Mouse (Mus musculus) cerebellum, adult 2 months (tissue): ENCODE results near the gene Runx3. TPM values are rescaled to one million over a fixed set of nuclear protein-coding genes. Genes with fewer than 3 reads are reported as not detected.

Experiments used
- DNase-seq, 2 experiments: peaks; one replicate each; pipeline ENCODE4 v3.0.0; 2021
- H3K27ac ChIP-seq: fragments of 200-500 bp; 2 replicates; pipeline ENCODE4 v1.5.1; 2012; ENCODE audit warnings: low read length, control low read depth, inconsistent platforms; ENCODE audit not compliant: insufficient read depth
- H3K27me3 ChIP-seq: fragments of 200-500 bp; 2 replicates; pipeline ENCODE4 v1.6.1; 2012; ENCODE audit warnings: inconsistent platforms, mild to moderate bottlenecking, low read length, moderate library complexity; ENCODE audit not compliant: control insufficient read depth, insufficient read depth
- H3K4me1 ChIP-seq: fragments of 200-500 bp; 2 replicates; pipeline ENCODE4 v1.6.1; 2011; ENCODE audit warnings: low read length; ENCODE audit not compliant: control insufficient read depth, insufficient read depth
- H3K4me3 ChIP-seq: fragments of 200-500 bp; replicated peaks from 2 replicates; pipeline ENCODE3; 2011; ENCODE audit warnings: mild to moderate bottlenecking, low read depth, low read length, control low read depth; ENCODE audit not compliant: insufficient read depth
- CTCF ChIP-seq: fragments of 200-500 bp; IDR thresholded peaks from 2 replicates; pipeline ENCODE4 v1.5.1; 2011; ENCODE audit warnings: low read depth, mild to moderate bottlenecking, control low read depth, low read length, moderate library complexity, borderline replicate concordance; ENCODE audit not compliant: insufficient read depth
- POLR2A ChIP-seq: fragments of 200-500 bp; IDR thresholded peaks from 2 replicates; pipeline ENCODE4 v1.6.1; 2011; ENCODE audit warnings: low read length, control low read depth, borderline replicate concordance; ENCODE audit not compliant: insufficient read depth
- WGBS: fragments of 180-500 bp; shearing (Covaris S2); methylation state at CpG from one replicate; pipeline ENCODE4 v1.1.7; 2018; 5-methylcytosine and 5-hydroxymethylcytosine counted together
- polyA plus RNA-seq: library from polyadenylated mRNA; depleted of rRNA; stranded (reverse); fragments of >200 nt; gene quantifications from 2 replicates; pipeline ENCODE4 v1.2.3, GENCODE M21; 2012

Runx3 gene
- polyA plus RNA-seq, 1 experiment, result not detected

DNA sequence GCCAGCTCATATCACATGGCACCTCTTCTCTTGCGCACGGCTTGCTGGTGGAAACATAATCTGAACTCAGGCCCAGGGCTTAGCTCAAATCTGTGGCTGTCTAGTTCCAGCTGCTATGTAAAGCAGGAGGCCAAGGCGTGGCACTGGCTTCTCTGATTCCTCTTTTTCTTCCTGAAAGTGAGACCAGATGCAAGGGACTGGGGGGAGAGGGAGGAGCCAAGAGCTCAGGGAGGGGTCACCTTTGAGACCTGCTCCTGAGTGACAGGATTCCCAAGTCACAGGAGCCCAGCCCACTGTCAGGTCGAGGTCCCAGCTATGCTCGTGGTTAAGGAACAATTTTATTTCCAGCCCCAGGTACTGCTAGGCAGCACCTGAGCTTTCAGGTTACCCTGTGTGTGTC lies 4.1 kb upstream of the Runx3 start:
- no peaks in the 10 kb centered on the region for H3K4me1 ChIP-seq
- no peak for TF ChIP-seq POLR2A
- no peak for TF ChIP-seq CTCF
- 80% methylated on average over 5 of the region's 5 CpGs for WGBS

DNA sequence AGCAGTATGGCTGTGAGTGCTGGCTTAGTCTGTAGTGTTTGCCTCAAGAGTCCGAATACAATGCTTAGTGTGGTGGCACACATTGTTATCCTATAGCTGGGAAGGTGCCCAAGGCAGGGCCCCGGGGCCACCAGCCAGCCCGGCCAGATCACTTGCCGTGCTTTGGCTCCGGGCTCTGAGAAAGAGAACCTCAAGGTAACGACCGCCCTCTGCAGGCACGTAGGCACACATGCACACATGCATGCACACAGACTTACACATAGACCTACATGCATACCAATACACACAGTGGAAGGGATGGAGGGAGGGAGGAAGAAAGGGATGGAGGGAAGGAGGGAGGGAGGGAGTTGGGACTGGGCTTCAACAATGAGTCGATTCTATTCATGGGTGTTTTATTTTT lies 2.6 kb upstream of the Runx3 start:
- Histone ChIP-seq H3K27me3 (no peaks in the 10 kb centered on the region), H3K27ac (no peak overlapping the region), H3K4me1 (no peaks in the 10 kb centered on the region), H3K4me3 (no peak overlapping the region)
- no peak for TF ChIP-seq CTCF
- no peak for TF ChIP-seq POLR2A
- 88% methylated on average over 9 of the region's 9 CpGs for WGBS
- no peak for DNase-seq

More for the DNA sequence above, 4.1 kb upstream of the Runx3 start:
- no peak for DNase-seq
- Histone ChIP-seq H3K27me3 (no peaks in the 10 kb centered on the region), H3K4me3 (no peak overlapping the region), H3K27ac (no peak overlapping the region)

DNA sequence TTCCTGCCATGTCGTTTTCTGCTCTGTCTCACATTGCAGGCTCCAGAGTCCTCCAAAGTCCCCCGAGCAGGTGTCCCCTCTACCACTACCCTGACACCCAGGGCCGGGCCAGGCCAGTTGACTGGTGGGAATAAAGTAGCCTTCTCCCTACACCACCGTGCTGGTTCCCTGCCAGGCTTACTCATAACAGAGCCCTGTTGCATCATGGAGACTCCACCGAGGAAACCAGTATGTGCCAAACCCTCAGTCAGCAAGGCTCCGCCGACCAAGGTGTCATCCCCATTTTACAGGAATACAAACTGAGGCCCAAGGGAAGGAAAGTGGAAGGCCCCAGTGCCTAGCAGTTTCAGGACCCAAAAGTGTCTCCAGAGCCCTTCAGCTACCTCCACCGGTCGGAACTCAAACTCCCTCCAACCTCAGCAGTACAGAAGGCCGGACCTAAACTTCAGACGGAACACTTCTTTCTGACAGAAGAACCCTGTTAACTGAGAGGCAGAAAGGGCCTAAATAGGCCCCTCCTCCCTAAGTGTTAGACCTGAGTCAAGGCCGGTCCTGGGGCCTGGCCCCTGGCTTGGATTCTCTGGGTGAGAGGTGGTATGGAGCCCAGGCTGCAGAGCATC lies 1.5 kb upstream of the Runx3 start:
- DNase-seq, result no peak
- Histone ChIP-seq H3K27ac (no peak overlapping the region), H3K4me3 (no peak overlapping the region), H3K27me3 (no peaks in the 10 kb centered on the region), H3K4me1 (no peaks in the 10 kb centered on the region)
- TF ChIP-seq CTCF (no peak), POLR2A (no peak)
- 88% methylated on average over 12 of the region's 12 CpGs for WGBS

DNA sequence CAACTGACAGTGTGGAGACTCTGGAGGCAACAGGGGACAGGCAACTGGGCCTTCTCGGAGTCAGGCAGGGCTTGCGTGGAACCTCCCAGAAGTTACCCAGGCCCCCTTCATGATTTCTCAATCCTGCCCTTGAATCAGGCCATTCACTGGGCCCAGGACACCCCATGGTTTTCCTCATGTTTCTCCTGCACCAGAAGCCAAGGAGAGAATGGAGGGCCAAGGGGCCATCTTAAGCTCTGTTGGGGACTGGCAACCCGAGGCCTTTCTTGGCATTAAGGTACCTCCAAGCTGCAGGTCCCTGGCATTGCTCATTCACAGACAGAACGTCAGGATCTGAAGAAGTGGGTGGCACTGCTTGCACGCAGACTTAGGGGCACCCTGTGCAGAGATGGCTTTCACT lies 3.3 kb downstream of the Runx3 start:
- 36% methylated on average over 5 of the region's 5 CpGs for WGBS
- Histone ChIP-seq H3K27me3 (no peaks in the 10 kb centered on the region), H3K4me3 (no peak overlapping the region), H3K27ac (no peak overlapping the region), H3K4me1 (no peaks in the 10 kb centered on the region)
- DNase-seq, result no peak
- no peak for TF ChIP-seq POLR2A
- TF ChIP-seq CTCF, result no peak

DNA sequence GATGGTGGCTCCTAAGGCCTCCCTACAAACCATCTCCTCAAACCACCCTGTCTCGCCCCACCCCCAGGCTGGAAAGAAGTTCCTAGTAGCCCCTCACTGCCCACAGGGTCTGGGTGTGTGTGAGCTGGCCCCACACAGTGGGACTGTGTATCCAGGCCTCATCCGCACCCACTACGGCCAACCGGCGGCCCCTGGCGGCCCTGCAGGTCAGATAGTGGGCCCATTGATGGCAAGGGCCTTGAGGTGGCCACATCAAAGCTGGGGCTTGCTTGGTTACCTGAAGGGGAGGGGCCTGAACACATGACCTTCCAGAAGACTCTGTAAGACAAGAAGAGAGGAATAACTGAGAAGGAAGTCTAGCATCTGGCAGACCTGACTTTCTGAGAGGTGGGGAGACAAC lies 4.3 kb downstream of the Runx3 start:
- no peak for DNase-seq
- Histone ChIP-seq H3K27ac (no peak overlapping the region), H3K4me1 (no peaks in the 10 kb centered on the region), H3K27me3 (no peaks in the 10 kb centered on the region), H3K4me3 (no peak overlapping the region)
- WGBS, result 98% methylated on average over 6 of the region's 6 CpGs
- TF ChIP-seq CTCF (no peak), POLR2A (no peak)

DNA sequence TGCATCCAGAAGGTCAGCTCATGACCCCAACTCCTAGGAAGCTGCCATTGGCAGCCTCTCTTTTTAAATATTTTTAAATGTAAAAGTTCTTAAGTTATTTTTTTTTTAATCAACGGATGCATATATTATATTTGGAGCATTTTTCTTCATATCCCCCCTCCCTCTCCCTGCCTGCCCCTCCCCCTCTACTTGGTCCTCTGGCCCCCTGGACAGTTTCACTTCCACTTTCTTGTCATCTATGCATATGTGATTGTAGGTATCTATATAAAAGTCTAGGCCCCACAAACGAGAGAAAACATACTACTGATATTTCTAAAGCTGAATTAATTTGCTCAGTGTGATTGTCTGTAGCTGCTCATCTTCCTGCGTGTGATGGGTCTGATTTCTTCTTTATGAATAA lies 4.7 kb downstream of the Runx3 start:
- WGBS, result 85% methylated on average over 3 of the region's 3 CpGs

DNA sequence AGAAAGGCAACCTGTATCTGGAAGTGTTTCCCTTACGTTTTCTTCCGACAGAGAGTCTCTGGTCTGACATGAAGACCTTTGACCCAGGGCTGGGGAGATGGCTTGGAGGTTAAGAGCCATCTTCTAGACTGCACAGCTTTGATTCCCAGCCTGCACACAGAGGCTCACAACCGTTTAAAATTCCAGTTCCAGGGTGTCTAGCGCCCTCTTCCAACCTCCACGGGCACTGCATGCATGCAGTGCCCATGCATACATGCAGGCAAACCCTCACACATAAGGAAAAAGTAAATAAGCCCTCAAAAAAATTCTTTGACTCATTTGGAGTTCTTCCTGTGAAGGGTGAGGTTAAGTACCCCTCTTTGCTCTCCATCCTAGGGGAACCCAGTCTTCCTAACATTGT lies 5.9 kb downstream of the Runx3 start:
- no peaks in the 10 kb centered on the region for H3K4me1 ChIP-seq
- 72% methylated on average over 5 of the region's 5 CpGs for WGBS

More for the DNA sequence above, 4.7 kb downstream of the Runx3 start:
- H3K4me3 ChIP-seq, result no peak overlapping the region
- H3K4me1 ChIP-seq, result no peaks in the 10 kb centered on the region
- no peak for DNase-seq
- no peaks in the 10 kb centered on the region for H3K27me3 ChIP-seq
- no peak for TF ChIP-seq POLR2A
- no peak for TF ChIP-seq CTCF
- H3K27ac ChIP-seq, result no peak overlapping the region

DNA sequence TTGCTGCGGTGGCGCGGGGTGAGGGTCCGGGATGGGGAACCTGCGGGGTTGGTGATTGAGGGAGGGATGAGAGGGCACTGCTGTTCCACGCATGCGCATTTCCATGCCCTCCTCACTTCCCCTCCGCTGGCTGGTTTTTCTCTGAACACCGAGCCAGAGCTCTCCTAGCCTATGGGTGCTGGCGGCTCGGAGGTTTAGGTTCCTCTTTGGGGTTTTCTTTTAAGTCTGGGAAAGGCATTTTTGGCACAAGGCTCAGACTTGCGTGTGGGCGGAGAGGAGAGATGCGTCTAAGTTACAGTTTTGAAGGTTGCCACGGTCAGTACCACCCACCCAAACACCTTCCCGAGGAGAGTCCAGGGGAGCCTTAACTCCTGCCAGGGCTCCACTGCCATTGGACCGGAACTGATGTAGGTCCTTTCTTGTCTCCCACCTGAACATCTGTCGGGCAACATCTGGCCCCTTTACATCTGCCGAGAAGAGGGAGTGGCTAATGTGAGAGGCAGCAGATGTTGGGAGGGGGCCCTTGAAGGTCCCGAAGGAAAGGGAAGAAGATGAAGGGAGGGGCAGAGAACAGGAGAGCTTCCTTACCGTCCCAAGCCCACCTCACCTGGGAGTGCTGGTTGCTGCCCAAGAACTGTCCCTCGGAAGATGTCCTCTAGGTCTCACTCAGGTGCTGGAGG lies 8.5 kb downstream of the Runx3 start:
- H3K4me1 ChIP-seq, result no peaks in the 10 kb centered on the region
- WGBS, result 26% methylated on average over 22 of the region's 22 CpGs
- no peak overlapping the region for H3K4me3 ChIP-seq
- no peak for DNase-seq
- H3K27ac ChIP-seq, result no peak overlapping the region
- H3K27me3 ChIP-seq, result no peaks in the 10 kb centered on the region
- no peak for TF ChIP-seq CTCF
- TF ChIP-seq POLR2A, result no peak

More for the DNA sequence above, 5.9 kb downstream of the Runx3 start:
- Histone ChIP-seq H3K4me3 (no peak overlapping the region), H3K27me3 (no peaks in the 10 kb centered on the region), H3K27ac (no peak overlapping the region)
- no peak for DNase-seq
- no peak for TF ChIP-seq POLR2A
- TF ChIP-seq CTCF, result no peak
